Mouse (Mus musculus) bone marrow, adult 2 months (tissue): Measurements from ENCODE around the gene Reep6.

Source experiments
- CTCF ChIP-seq: fragments of 200-500 bp; IDR thresholded peaks from 2 replicates; pipeline ENCODE4 v1.5.1; 2011; ENCODE audit warnings: low read length, control low read depth; ENCODE audit not compliant: control insufficient read depth, insufficient read depth
- POLR2A ChIP-seq: fragments of 200-500 bp; IDR thresholded peaks from 2 replicates; pipeline ENCODE4 v1.6.1; 2011; ENCODE audit warnings: low read depth, mild to moderate bottlenecking, control low read depth, low read length, borderline replicate concordance; ENCODE audit not compliant: control insufficient read depth

- no peak for TF ChIP-seq CTCF
- no peak for TF ChIP-seq POLR2A
These were observed 25.3 kb upstream of the Reep6 start for GRCm38 (mm10) chr10:80304458-80304857.
